Mouse (Mus musculus) MN1 (cell line): ENCODE measurements around the gene Ddx39.

Source experiments
- DNase-seq: peaks from one replicate; pipeline ENCODE4 v3.0.0-alpha.2; 2016; ENCODE audit warnings: low spot score

Ddx39 gene

GRCm38 (mm10) chr8:83699566-83699965 is 15.4 kb upstream of the Ddx39 start:
- no peak for DNase-seq

- DNase-seq, result peak; percentile 80
Measured at GRCm38 (mm10) chr8:83700423-83701085, 14.4 kb upstream of the Ddx39 start.

DNA sequence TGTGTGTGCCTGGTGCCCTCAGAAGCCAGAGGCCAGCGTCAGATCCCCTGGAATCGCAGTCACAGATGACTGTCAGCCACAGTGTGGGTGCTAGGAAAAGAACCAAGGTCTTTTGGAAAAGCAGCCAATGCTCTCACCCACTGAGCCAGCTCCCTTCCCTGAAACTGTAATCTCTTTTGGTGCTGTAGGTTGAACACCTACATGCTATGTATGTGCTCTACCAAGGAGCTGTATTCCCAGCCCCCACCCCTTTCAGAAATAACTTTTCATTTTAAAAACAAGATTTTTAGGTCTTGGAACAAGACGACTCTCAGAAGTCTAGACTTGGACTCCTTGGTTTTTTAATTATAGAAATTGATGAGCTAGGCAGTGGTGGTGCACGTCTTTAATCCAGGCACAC is 11.6 kb upstream of the Ddx39 start:
- no peak for DNase-seq

DNA sequence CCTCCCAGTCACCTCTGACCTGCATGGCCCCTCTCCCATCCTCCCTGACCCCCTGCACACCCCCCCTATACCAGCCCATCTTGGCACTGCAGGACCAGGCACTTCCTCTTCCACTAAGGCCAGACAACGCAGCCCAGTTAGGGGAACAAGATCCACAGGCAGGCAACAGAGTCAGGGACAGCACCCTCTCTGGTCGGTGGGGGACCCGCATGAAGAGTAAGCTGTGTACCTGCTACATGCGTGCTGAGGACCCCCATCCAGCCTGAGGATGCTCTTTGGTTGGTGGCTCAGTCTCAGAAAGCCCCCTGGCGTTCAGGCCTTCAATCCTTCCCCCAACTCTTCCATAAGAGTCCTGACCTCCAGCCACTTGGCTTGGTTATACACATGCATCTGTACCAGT is 8.6 kb upstream of the Ddx39 start:
- DNase-seq, result no peak

DNA sequence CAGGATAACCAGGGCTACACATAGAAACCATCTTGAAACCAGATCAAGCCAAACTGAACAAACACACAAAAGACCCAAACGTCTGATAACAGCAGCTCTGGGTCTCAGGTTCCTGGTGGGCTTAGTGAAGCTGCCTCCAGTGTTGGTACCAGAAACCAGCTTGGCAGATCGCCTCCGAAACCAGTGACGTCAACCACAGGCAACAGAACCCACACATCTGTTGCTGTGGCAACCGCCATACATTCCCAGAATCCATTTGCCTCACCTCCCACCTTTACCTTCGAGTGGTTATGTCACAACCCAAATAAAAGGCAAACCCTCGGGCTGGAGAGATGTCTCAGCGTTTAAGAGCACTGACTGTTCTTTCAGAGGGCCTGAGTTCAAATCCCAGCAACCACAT is 7.4 kb upstream of the Ddx39 start:
- no peak for DNase-seq

GRCm38 (mm10) chr8:83714676-83715030 is 324 bp upstream of the Ddx39 start:
- no peak for DNase-seq

DNA sequence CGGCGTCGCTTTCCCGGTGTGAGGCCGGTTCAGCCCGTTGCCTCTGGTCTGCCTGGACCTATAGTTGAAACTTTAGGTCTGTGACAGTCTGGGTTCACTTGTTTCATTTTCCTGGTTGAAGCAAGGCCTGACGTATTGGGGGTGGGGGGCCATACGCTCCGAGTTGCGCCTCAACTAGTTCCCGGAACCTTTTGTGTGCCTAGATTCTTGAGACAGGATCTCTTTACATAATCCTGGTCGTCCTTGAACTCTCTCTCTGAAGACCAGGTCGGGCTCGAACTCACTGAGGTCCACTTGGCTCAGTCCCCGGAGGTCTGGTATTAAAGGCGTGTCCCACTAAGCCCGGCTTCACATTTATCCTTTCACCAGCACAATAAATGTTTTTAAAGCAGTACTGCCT is 794 bp downstream of the Ddx39 start:
- peak; percentile 40 for DNase-seq

DNA sequence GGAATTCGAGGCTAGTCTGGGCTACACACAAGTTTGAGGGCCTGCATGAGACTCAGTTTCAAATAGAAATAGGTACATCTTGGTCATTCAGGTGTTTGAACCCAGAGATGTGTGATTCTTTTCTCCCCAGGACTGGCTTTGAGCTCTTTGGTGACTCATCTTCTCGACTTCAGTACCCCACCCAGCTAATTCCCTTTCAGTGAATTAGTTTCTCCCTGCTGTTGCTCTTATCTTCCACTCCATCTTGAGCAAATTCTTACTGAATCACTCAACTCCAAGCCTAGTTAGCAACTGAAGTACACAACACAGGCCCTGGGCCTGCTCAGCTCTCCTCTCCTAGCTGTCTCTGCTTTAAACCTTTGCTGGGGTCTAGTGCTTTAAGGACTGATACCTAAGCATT is 1.6 kb downstream of the Ddx39 start:
- DNase-seq, result peak; percentile 80

DNA sequence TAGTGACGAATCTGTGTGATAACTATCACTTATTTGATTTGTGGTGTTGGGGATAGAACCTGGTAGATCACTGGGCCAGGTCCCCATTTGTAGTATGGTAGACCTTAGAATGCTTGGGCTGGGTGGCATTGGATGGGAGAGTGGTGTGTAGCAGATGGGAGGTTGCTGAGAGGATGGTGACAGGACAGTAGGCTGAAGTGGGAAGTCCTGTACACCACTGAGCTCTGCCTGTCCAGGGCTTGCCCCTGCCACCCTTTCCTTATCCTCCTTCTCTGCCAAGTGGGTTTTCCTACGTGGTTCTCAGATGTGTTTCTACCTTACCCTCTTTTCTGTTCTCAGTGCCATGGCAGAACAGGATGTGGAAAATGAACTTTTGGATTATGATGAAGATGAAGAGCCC is 4.1 kb downstream of the Ddx39 start:
- no peak for DNase-seq

GRCm38 (mm10) chr8:83719693-83720092 is 4.7 kb downstream of the Ddx39 start:
- DNase-seq, result no peak

DNA sequence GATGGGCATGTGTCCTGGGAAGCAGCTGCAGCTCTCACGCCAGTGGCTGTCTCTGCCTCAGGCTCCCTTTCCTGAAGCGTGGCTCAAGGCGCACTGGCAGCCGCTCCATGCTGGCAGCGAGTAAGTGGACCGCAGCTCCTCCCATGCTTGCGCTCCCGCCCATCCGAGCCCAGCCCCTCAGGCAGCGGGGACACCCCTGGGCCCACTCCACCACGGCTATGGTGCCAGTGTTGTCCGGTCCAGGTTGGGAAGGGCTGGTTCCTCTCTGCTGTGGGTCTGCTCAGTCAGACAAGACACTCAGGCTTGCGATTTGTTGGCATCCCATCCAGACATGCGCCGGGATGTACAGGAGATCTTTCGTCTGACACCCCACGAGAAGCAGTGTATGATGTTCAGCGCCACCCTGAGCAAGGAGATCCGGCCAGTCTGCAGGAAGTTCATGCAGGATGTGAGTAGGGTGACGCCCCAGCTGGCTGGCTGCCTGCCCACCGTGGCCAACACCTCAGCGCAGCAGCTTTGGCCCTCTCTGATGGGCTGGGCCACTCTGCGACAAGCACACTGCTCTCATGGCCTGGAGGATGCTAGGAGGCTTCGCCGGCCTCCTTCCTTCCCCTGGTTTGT is 6.5 kb downstream of the Ddx39 start:
- DNase-seq, result peak; percentile 66

DNA sequence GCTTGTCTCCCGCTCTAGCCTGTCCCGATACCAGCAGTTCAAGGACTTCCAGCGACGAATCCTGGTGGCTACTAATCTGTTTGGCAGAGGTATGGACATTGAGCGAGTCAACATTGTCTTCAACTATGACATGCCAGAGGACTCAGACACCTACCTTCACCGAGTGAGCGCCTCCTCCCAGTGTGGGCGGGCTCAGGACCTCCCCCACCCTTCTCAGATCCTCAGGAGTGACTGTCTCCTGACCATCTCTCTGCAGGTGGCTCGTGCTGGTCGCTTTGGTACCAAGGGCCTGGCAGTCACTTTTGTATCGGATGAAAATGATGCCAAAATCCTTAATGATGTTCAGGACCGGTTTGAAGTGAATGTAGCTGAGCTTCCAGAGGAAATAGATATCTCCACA is 7.7 kb downstream of the Ddx39 start:
- DNase-seq, result no peak

GRCm38 (mm10) chr8:83723447-83724083 is 8.6 kb downstream of the Ddx39 start:
- DNase-seq, result peak; percentile 64

GRCm38 (mm10) chr8:83724697-83725482 is 9.9 kb downstream of the Ddx39 start:
- DNase-seq, result peak; percentile 93

DNA sequence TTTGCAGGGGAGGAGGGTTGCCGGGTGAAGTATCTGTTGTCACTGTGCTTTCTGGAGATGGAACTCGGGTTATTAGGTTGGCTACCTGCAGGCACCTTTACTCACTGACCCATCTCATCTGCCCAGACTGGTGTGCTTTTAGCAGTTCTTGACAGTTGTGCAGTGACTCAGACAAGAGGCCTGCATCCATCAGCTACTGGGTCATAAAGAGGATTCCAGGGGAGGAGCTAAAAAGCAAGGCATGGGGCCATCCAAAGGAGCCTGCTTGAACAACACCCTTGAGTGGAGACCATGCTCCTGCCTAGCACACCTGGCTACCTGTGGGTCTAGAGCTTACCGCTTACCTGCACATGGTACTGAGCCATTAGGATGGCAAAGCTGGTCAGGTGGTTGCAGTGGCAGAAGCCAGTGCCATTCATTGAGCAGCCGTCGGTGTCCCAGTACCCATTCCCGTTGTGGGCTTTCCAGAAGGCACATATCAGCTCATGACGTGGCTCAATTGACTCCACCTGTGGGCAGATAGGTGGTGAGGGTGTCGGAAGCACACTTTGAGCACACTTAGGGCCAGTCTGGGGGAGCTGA is 10.6 kb downstream of the Ddx39 start:
- DNase-seq, result no peak

DNA sequence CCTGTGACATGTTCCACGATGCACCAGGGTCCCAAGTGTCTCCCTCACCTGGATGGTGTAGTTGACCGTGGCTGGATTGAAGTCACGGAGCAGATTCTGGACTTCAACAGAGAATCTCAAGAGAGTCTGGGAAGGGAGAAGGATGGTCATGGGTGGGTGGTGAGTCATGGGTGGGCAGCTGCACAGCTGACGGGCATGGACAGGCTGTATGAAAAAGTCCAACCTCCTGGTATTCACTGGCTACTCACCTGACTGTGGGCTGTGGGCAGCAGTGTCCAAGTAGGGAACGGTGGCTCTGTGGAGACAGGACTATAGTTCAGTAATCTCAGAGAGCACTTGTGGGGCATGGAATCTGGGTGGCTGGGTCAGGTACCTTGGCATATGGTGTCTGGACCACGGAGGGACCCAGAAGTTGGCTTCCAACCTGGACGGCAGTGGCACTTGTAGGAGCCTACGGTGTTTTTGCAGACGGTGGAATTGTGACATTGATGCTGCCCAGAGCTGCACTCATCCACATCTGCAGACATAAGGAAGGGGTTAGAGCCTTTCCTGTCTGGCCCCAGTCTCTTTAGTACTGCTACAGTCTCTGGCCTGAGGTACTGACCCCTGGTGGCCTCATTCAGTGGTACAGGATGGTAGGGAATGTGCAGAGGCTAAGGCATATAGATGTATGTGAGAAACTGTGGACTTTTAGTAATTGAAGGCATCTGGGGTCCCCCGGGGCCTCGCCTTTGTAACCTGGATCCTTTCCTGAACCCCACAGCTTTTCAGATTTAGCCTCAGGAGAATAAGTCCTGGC is 14.2 kb downstream of the Ddx39 start:
- peak; percentile 62 for DNase-seq

- no peak for DNase-seq
Measured at GRCm38 (mm10) chr8:83731906-83732305, 16.9 kb downstream of the Ddx39 start.

GRCm38 (mm10) chr8:83732919-83733318 is 17.9 kb downstream of the Ddx39 start:
- DNase-seq, result no peak

DNA sequence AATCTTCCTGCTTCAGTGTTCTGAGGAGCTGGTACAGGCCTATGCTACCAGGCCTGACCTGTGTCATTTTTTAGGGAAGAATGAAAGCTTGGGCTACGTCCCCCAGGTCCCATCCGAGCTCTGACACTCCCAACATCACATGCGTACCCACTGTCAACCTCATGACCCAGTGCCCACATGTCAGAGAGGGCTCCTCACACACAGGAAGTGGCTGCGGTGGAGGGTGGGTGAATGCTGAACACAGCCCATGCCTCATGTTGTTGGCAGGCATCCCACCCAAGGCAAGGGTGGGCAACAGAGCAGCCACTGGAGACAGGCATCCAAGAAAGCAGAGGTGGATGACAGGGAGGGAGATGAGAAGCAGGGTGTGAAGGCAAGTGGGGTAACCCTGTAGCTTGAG is 21.7 kb downstream of the Ddx39 start:
- DNase-seq, result no peak

GRCm38 (mm10) chr8:83737346-83737745 is 22.4 kb downstream of the Ddx39 start:
- DNase-seq, result no peak

- DNase-seq, result peak; percentile 87
Measured at GRCm38 (mm10) chr8:83737852-83738562, 23.0 kb downstream of the Ddx39 start.
